In the genomic region with DNA sequence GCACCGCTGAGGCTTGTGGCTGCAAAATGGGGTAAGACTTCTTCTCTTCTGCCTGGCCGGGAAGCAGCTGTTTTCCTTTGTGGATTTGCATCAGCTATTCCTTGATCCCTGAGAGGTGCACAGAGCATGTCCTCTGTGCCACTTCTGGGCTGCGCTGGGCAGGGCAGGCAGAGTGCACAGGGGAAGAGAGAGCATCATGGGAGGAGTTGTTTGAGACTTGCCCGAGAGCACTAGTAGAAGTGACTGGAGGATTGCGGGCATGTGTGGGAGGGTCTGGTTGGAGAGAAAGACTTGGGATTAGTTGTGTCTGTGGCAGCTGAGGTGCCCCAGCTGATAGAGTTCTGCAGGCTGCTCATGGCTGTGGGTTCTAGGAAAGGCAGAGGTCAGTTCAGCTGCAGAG, we compare ENCODE assay signal across 14 mouse cellular contexts. TPM values are rescaled to one million over a fixed set of nuclear protein-coding genes. Genes with fewer than 3 reads are reported as not detected.
DNase-seq lines count a peak whose midpoint lies in the region; ATAC-seq and TF ChIP-seq lines count a peak whose summit lies in the region.
"Had no signal": no experiment of that assay in that cellular context is flagged by ENCODE, and none has a peak within 500 bp of the region (broad histone marks: within the 10 kb centered on the region; RNA-seq: fewer than 3 reads in every experiment).

No protein-coding gene starts in this region.

- DNase-seq in heart, adult 9 months (ENCODE audit: low spot score in 2 of 2): no peak
- no peak for DNase-seq in lung, postnatal 10 days
- DNase-seq: cerebellum, postnatal 14 days; gastrocnemius, postnatal 14 days; right cerebral cortex, adult 18-20 months had no signal

- H3K4me1 ChIP-seq in heart, embryonic 16.5 days (ENCODE audit: control insufficient read depth, insufficient read depth, low read length): no peaks in the 10 kb centered on the region
- H3K4me1 ChIP-seq in lung, embryonic 16.5 days (replicated peaks; ENCODE audit: control insufficient read depth, insufficient read depth, low read length): peaks cover 14% of the 10 kb centered on the region
- H3K4me1 ChIP-seq in intestine, postnatal 0 days (replicated peaks; ENCODE audit: control insufficient read depth, insufficient read depth, low read length): peaks cover under 1% of the 10 kb centered on the region; the same call in 1 of the 2 replicates
- 0 out of 2 replicates have a peak, but pooled peaks cover 2% of the 10 kb centered on the region for H3K4me1 ChIP-seq in small intestine, adult 2 months (ENCODE audit: control insufficient read depth, insufficient read depth, insufficient read length, low read length)

- no peak for ATAC-seq in heart, embryonic 16.5 days (replicated peaks; ENCODE audit: extremely low read depth, insufficient read depth, low FRiP score)
- ATAC-seq in lung, embryonic 16.5 days (ENCODE audit: low read depth): no peak; the same call in 1 of the 2 replicates
- no peak for ATAC-seq in intestine, postnatal 0 days
- ATAC-seq in granulocyte monocyte progenitor cell, adult 5-6 weeks (replicated peaks; ENCODE audit: poor library complexity, severe bottlenecking): no peak

- no peak for TF ChIP-seq POLR2A in small intestine, adult 2 months (IDR thresholded peaks at IDR 0.05; ENCODE audit: low read depth, low read length)

- no peaks in the 10 kb centered on the region for H3K27me3 ChIP-seq in heart, embryonic 16.5 days (ENCODE audit: control insufficient read depth, insufficient read depth, low read length)
- H3K27me3 ChIP-seq in lung, embryonic 16.5 days (ENCODE audit: control insufficient read depth, insufficient read depth, low read depth, low read length): no peaks in the 10 kb centered on the region
- H3K27me3 ChIP-seq in intestine, postnatal 0 days (replicated peaks; ENCODE audit: control insufficient read depth, insufficient read depth, low read length): no peaks in the 10 kb centered on the region
- H3K27me3 ChIP-seq in small intestine, adult 2 months (ENCODE audit: control insufficient read depth, insufficient read depth, low read length): no peaks in the 10 kb centered on the region

- WGBS in heart, embryonic 16.5 days: 47% methylated on average over 5 of the region's 5 CpGs
- 36% methylated on average over 5 of the region's 5 CpGs for WGBS in lung, embryonic 16.5 days
- 69% methylated on average over 5 of the region's 5 CpGs for WGBS in intestine, postnatal 0 days
- WGBS in small intestine, adult 2 months: 83% methylated on average over 5 of the region's 5 CpGs

- no peak for TF ChIP-seq CTCF in intestine, postnatal 0 days (IDR thresholded peaks at IDR 0.05; ENCODE audit: low read depth)
- TF ChIP-seq CTCF in small intestine, adult 2 months (IDR thresholded peaks at IDR 0.05; ENCODE audit: extremely low read depth, insufficient read length, insufficient replicate concordance, low read depth, low read length): no peak

- no peaks in the 10 kb centered on the region for H3K9me3 ChIP-seq in heart, embryonic 16.5 days (replicated peaks; ENCODE audit: control insufficient read depth, low read length)
- no peaks in the 10 kb centered on the region for H3K9me3 ChIP-seq in lung, embryonic 16.5 days (ENCODE audit: control insufficient read depth, low read length)
- no peaks in the 10 kb centered on the region for H3K9me3 ChIP-seq in intestine, postnatal 0 days (ENCODE audit: control insufficient read depth)

- 0 out of 2 replicates have a peak overlapping the region, but pooled peaks have one; percentile 19 for H3K9ac ChIP-seq in heart, embryonic 16.5 days (ENCODE audit: low read length)
- H3K9ac ChIP-seq in lung, embryonic 16.5 days (ENCODE audit: low read length): peak overlapping the region; percentile 42
- no peak overlapping the region for H3K9ac ChIP-seq in intestine, postnatal 0 days (ENCODE audit: low read depth, low read length)
- H3K9ac ChIP-seq: liver, embryonic 14.5 days had no signal

- peak overlapping the region; percentile 27; the same call in 1 of the 2 replicates for H3K4me2 ChIP-seq in heart, embryonic 16.5 days (ENCODE audit: low read depth, low read length)
- H3K4me2 ChIP-seq in lung, embryonic 16.5 days (ENCODE audit: low read depth, low read length): peak overlapping the region; percentile 44
- peak overlapping the region; percentile 13; the same call in 1 of the 2 replicates for H3K4me2 ChIP-seq in intestine, postnatal 0 days (replicated peaks; ENCODE audit: low read depth)

- no peaks in the 10 kb centered on the region for H3K36me3 ChIP-seq in heart, embryonic 16.5 days (ENCODE audit: control insufficient read depth, insufficient read depth)
- no peaks in the 10 kb centered on the region for H3K36me3 ChIP-seq in lung, embryonic 16.5 days (ENCODE audit: control insufficient read depth, insufficient read depth, low read length)
- no peaks in the 10 kb centered on the region for H3K36me3 ChIP-seq in intestine, postnatal 0 days (ENCODE audit: control insufficient read depth, insufficient read depth)
- peaks cover 13% of the 10 kb centered on the region for H3K36me3 ChIP-seq in small intestine, adult 2 months (ENCODE audit: control insufficient read depth, insufficient read depth, low read length)

- peak overlapping the region; percentile 15 for H3K4me3 ChIP-seq in heart, embryonic 16.5 days (ENCODE audit: low read length)
- H3K4me3 ChIP-seq in lung, embryonic 16.5 days (ENCODE audit: low read length): peak overlapping the region; percentile 37
- no peak overlapping the region for H3K4me3 ChIP-seq in intestine, postnatal 0 days (ENCODE audit: low read depth, low read length)
- H3K4me3 ChIP-seq in small intestine, adult 2 months (ENCODE audit: low read depth, low read length): peak overlapping the region; percentile 44
- H3K4me3 ChIP-seq: erythroblast, embryonic 14.5 days; layer of hippocampus, adult 2 months had no signal

- peak overlapping the region; percentile 63 for H3K27ac ChIP-seq in heart, embryonic 16.5 days (ENCODE audit: low read length)
- H3K27ac ChIP-seq in lung, embryonic 16.5 days (ENCODE audit: low read length): peak overlapping the region; percentile 33
- no peak overlapping the region for H3K27ac ChIP-seq in intestine, postnatal 0 days (ENCODE audit: low read depth, low read length)
- H3K27ac ChIP-seq in small intestine, adult 2 months (ENCODE audit: insufficient read depth, low read depth, low read length): no peak overlapping the region
- H3K27ac ChIP-seq: layer of hippocampus, adult 2 months; liver, embryonic 14.5 days had no signal

RNA-seq across cellular contexts. Expression of gene Arrb1, which starts 35.4 kb away (rescaled TPM):
- 4.9 and 6.8 TPM in 2 replicates for polyA plus RNA-seq in heart, embryonic 16.5 days (2015; fragmentation: Nextera tagmentation; extraction: Ambion mirVana)
- polyA plus RNA-seq in lung, embryonic 16.5 days (2015; fragmentation: Nextera tagmentation; extraction: Ambion mirVana): 20.6 and 20.9 TPM in 2 replicates
- polyA plus RNA-seq in intestine, postnatal 0 days (2015; fragmentation: Nextera tagmentation; extraction: Ambion mirVana): 4.2 and 4.4 TPM in 2 replicates
- polyA plus RNA-seq in small intestine, adult 2 months (2012; rRNA removed): 34.3 and 66.7 TPM in 2 replicates
- 35.3 and 40.1 TPM in 2 replicates for total RNA-seq in granulocyte monocyte progenitor cell, adult 5-6 weeks (2014; fragmentation: Nextera tagmentation)
- 24.1 and 36.6 TPM in 2 replicates for total RNA-seq in granulocyte monocyte progenitor cell, adult 5-6 weeks (2017)

RNA-seq across cellular contexts. Expression of gene Tpbgl, which starts 56.2 kb away (rescaled TPM):
- polyA plus RNA-seq in heart, embryonic 16.5 days (2015; fragmentation: Nextera tagmentation; extraction: Ambion mirVana): 2.5 TPM in 2 replicates
- 0.92 and 1.1 TPM in 2 replicates for polyA plus RNA-seq in lung, embryonic 16.5 days (2015; fragmentation: Nextera tagmentation; extraction: Ambion mirVana)
- 1.4 and 1.9 TPM in 2 replicates for polyA plus RNA-seq in intestine, postnatal 0 days (2015; fragmentation: Nextera tagmentation; extraction: Ambion mirVana)
- 2.7 and 2.8 TPM in 2 replicates for polyA plus RNA-seq in small intestine, adult 2 months (2012; rRNA removed)
- total RNA-seq in granulocyte monocyte progenitor cell, adult 5-6 weeks (2014; fragmentation: Nextera tagmentation): not detected in 2 replicates
- total RNA-seq in granulocyte monocyte progenitor cell, adult 5-6 weeks (2017): not detected in 2 replicates
- total RNA-seq: monocyte, adult 5-6 weeks had no signal

Comparison
In these comparisons a context has a peak if more than half of its experiments do, and no peak if none do; other contexts are left out.
1. H3K27ac ChIP-seq: peak in heart, embryonic 16.5 days (single experiment) and lung, embryonic 16.5 days (single experiment); none in intestine, postnatal 0 days (single experiment) and small intestine, adult 2 months (single experiment).
2. Peak in every context shown above with its lines, with median percentiles within 50 percentile points of each other: H3K4me2 ChIP-seq.